Mouse (Mus musculus) kidney, adult 11 months (tissue): ENCODE measurements around the gene Ptbp1.

Source experiments
- DNase-seq: peaks from one replicate; pipeline ENCODE4 v3.0.0; 2022

The Ptbp1 gene

GRCm38 (mm10) chr10:79834769-79835398 is 19.3 kb upstream of the Ptbp1 start:
- DNase-seq = peak; percentile 47

GRCm38 (mm10) chr10:79836918-79837317 is 17.3 kb upstream of the Ptbp1 start:
- DNase-seq = no peak

- DNase-seq = peak; percentile 27
Observed at GRCm38 (mm10) chr10:79838151-79838550, 16.1 kb upstream of the Ptbp1 start.

GRCm38 (mm10) chr10:79840091-79840490 is 14.1 kb upstream of the Ptbp1 start:
- peak; percentile 14 for DNase-seq

DNA sequence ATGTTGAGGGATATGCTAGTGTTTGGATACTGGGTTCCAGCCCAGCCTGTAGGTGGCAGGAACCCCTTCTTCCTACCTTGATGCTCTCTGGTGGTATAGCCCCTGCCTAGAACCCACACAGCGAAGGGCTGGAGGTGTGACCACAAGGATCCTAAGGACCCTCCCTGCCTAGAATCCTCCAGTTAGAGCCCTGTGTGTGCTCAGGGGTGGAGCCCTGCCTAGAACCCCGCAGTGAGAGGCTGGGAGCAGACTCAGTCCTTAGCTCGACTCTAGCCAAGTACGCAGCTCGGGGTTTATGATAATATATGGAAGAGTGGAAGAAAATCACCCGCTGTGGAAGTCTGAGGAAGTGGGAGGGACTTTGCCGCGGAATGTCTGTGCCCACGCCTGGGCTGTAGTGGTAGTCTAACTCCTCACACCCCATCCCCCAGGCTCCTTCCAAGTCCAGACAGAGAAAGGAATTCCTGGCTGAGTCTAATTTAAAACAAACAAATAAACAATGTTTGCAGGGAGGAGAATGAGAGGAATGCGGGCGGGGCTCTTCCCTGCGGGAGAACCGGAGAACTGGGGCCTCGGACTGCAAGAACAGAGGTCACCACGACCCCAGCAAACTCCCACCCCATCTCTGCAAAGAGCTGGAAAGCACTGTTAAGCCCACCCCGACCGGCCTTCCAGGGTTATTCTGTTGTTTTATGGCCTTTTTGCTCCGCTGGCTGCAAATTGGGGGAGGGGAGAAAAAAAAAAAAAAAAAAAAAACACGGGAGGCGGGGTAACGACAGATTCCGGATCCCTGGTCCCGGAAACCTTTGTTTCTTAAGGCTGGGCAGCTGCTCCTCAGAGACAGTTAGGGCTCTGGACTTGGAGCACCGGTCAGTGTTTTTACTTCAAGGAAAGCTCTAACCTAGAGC is 13.3 kb upstream of the Ptbp1 start:
- peak; percentile 86 for DNase-seq

- peak; percentile 11 for DNase-seq
Observed at GRCm38 (mm10) chr10:79842322-79842721, 11.9 kb upstream of the Ptbp1 start.

DNA sequence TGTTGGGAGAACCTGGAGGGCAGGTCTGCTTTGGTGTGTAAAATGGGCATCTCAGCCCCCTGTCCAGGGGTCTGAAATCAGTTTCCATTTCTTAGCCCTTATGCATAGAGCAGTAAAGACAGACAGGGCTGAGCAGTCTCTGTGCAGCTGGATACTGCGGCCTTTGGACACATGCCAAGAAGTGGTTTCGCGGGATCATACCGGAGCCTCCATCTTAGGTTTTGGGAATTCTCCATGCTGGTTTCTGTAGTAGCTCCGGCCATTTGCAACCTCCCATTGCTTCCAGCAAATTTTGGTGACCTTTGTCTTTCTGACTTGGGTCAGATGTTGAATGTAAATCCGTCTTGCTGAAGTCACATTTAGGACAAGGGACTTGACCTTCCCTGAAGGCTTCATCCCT is 10.8 kb upstream of the Ptbp1 start:
- peak; percentile 29 for DNase-seq

DNA sequence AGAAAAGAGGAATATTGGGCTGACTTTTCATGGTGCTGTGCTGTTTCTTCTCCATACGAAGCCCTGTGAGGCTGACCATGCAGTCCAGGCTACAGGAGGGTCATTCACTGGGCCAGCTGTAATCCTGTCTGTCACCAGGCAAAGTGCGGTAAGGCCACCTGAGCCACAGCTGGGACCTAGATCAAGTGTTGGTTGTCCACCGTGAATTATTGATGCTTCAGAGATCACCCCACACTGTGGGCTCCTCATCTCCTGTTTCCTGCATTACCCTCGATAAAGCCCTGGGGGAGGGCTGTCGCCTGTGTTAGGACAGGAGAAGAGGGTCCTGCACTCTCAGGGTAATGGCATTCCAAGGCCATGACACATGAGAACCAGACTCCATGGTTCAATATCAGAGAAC is 7.7 kb upstream of the Ptbp1 start:
- no peak for DNase-seq

DNA sequence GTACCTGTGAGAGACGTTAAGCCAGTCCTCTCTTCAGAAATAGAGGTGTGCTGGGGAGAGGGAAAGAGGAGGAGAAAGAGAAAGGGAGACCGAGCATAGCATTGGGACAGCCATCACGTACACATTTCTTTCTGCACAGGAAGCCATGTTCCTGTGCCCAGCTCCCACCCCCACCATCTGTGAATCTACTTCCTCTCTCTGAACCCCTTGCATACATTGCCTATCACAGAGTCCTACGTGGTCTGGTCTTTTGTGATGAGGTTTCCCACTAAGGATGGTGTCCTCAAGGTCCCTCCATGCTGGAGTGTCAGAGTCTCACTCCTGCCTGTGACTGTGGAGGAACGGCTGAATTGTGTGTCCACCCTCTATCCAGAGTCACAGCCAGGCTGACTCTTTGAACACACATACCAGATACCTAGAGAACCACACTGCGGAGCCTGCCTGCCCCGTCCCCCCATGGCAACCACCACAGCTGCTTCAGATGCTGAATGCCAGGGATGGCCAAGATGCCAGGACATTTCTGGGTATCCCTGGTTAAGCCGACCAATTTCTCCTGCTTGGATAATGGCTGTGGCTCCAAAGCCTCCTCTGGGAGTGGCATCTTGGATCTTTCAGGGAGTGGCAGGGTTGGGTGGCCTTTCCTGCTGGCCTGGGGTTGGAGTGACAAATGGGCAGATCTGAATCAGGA is 4.1 kb upstream of the Ptbp1 start:
- no peak for DNase-seq

DNA sequence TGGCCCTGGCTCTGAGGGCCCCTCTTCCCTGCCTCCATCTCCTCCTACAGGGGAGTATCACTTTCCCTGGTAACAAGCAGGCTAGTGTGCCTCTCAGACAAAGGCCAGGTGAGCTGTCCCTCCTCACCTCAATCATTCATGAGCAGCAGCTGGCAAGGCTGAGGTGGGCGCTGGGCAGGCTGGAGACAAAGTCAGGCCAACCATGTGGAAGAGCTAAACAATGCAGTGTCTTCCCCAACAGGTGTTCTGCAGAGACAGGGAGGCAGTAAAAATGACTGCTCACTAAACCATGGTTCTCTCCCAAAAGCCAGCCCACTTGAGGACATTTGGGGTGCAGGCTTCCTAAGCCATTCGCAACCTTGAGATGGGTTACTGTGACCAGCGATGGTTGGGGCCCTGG is 2.6 kb upstream of the Ptbp1 start:
- DNase-seq = no peak

GRCm38 (mm10) chr10:79852107-79852789 is 2.0 kb upstream of the Ptbp1 start:
- DNase-seq = peak; percentile 76

- no peak for DNase-seq
Observed at GRCm38 (mm10) chr10:79852827-79853226, 1.4 kb upstream of the Ptbp1 start.

- DNase-seq = peak; percentile 95
Observed at GRCm38 (mm10) chr10:79853392-79853791, 835 bp upstream of the Ptbp1 start.

DNA sequence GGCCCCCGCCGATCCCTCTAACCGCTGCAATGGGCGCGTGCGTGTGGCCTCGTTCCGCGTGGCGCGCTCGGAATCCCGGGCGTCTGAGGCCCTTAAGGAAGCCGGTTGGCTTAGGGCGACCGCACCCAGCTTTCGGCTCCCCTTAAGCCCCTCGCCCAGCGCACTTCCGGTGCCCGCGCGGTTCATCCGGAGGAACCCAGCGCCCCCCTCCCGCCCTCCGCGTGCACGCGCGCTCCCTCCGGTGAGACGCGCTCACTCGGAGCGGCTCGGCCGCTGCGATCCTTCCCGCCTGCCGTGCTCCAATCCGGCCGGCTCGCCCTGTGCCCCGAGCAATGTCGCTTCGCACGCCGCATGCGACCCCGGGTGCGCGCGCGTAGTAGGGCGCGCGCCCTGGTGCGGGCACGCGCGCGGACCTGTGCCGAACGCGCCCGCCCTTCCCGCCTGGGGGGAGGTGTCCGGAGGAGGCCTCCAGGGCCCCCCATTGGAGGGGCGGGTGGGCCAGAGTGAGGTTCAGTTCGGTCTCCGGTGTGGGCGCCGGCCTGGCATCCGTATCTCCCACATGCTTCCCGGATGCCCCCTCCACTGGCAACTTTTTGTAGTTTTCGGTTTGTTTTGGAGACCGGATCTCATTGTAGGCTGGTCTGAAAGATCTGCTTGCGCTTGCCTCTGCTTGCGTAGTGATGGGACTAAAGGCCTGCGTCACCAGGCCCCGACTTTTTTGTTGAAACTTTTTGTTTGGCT is 744 bp downstream of the Ptbp1 start:
- DNase-seq = peak; percentile 67

- DNase-seq = peak; percentile 96
Observed at GRCm38 (mm10) chr10:79855558-79856184, 1.4 kb downstream of the Ptbp1 start.

GRCm38 (mm10) chr10:79856280-79856679 is 2.1 kb downstream of the Ptbp1 start:
- no peak for DNase-seq

GRCm38 (mm10) chr10:79856704-79857451 is 2.7 kb downstream of the Ptbp1 start:
- peak; percentile 33 for DNase-seq

DNA sequence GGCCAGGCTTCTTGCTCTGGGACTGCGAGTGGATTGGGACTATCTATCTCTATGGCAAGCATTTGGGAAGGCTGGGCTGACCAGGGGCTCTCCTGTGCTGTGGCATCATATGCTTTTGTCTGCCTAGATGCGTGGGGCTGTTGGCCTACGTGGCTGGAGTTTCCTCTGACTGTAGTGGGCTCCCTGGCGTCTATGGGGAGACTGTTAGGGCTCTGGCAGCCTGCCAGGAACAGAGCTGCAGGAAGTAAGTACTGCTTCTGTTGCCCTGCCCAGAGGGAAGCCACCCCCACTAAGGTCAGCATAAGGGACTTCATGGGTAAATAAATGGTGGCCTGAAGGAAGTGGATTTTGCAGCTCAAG is 3.2 kb downstream of the Ptbp1 start:
- DNase-seq = peak; percentile 82

GRCm38 (mm10) chr10:79857894-79858293 is 3.7 kb downstream of the Ptbp1 start:
- DNase-seq = no peak

DNA sequence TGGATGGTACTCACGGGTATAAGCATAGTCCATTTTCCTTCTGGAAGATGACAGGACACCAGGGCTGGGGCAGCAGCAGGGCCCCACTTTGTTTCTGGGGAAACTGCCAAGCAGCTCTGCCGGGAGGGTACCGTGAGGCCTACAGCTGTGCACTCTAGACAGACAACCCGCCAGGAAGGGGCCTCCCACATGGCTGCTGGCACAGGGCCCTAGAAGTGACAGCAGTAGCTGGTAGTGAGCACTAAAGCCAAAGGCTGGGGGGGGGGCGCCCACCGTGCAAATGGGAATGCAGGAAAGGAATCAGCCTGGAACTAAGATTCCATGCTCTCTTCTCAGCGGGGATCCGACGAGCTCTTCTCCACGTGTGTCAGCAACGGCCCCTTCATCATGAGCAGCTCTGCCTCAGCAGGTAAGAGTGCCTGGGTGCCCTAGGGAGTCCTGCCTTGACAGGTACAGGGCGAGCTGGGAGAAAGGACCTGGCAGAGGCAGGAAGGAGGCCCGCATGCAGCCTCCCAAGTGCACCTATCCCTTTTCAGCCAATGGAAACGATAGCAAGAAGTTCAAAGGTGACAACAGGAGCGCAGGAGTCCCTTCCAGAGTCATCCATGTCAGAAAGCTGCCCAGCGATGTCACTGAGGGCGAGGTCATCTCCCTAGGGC is 4.3 kb downstream of the Ptbp1 start:
- peak; percentile 73 for DNase-seq

DNA sequence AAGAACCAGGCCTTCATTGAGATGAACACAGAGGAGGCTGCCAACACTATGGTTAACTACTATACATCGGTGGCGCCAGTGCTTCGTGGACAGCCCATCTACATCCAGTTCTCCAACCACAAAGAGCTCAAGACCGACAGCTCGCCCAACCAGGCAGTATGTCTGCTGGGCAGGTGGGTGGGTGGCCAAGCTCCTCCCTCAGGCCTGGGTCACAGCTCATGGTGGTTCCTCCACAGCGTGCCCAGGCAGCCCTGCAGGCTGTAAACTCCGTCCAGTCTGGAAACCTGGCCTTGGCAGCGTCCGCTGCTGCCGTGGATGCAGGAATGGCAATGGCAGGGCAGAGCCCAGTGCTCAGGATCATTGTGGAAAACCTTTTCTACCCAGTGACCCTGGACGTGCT is 4.9 kb downstream of the Ptbp1 start:
- peak; percentile 36 for DNase-seq
